Mouse (Mus musculus): Measurements from ENCODE around the gene Tk1.

GRCm38 (mm10) chr11:117809407-117810311, 16.2 kb downstream of the Tk1 start, which contains the start of the genes Gm20708 and Syngr2:
- TF ChIP-seq CTCF (IDR thresholded peaks at IDR 0.05; ENCODE audit: low read depth) (no peak; the same call in 1 of the 2 replicates), EP300 (optimal IDR thresholded peaks at IDR 0.05) (no peak)
